Mouse (Mus musculus) liver, embryonic 13.5 days (tissue): ENCODE results near the gene Angel1. TPM values are rescaled to one million over a fixed set of nuclear protein-coding genes. Genes with fewer than 3 reads are reported as not detected.

ENCODE experiments used
- ATAC-seq: fragments of 200-750 bp; cut with Nextera tagmentation; 2 replicates; pipeline ENCODE4 v1.8.0; 2017; ENCODE audit warnings: low read depth, mild to moderate bottlenecking, moderate number of reproducible peaks, moderate library complexity
- DNase-seq: peaks from one replicate; pipeline ENCODE4 v3.0.0; 2022
- H3K27ac ChIP-seq: fragments of 300-500 bp; sonication (generic); 2 replicates; pipeline ENCODE4 v1.5.1; 2015; ENCODE audit warnings: moderate library complexity, mild to moderate bottlenecking, inconsistent platforms
- H3K27me3 ChIP-seq: fragments of 300-500 bp; sonication (generic); 2 replicates; pipeline ENCODE4 v1.6.1; 2015; ENCODE audit warnings: mild to moderate bottlenecking, inconsistent platforms
- H3K36me3 ChIP-seq: fragments of 300-500 bp; sonication (generic); 2 replicates; pipeline ENCODE4 v1.6.1; 2015; ENCODE audit warnings: mild to moderate bottlenecking, inconsistent platforms
- H3K4me1 ChIP-seq: fragments of 300-500 bp; sonication (generic); replicated peaks from 2 replicates; pipeline ENCODE4 v1.6.1; 2015; ENCODE audit warnings: inconsistent platforms
- H3K4me2 ChIP-seq: fragments of 300-500 bp; sonication (generic); 2 replicates; pipeline ENCODE4 v1.6.1; 2015; ENCODE audit warnings: inconsistent platforms, mild to moderate bottlenecking, moderate library complexity
- H3K4me3 ChIP-seq: fragments of 300-500 bp; sonication (generic); replicated peaks from 2 replicates; pipeline ENCODE4 v1.5.1; 2015; ENCODE audit warnings: mild to moderate bottlenecking, inconsistent platforms
- H3K9ac ChIP-seq: fragments of 300-500 bp; sonication (generic); 2 replicates; pipeline ENCODE4 v1.6.1; 2015; ENCODE audit warnings: mild to moderate bottlenecking, inconsistent platforms
- H3K9me3 ChIP-seq: fragments of 300-500 bp; sonication (generic); replicated peaks from 2 replicates; pipeline ENCODE4 v1.6.1; 2016; ENCODE audit warnings: inconsistent platforms
- WGBS: fragments of 180-500 bp; shearing (Covaris S2); methylation state at CpG from one replicate; pipeline ENCODE4 v1.1.7; 2015; ENCODE audit not compliant: insufficient replicate concordance; 5-methylcytosine and 5-hydroxymethylcytosine counted together
- polyA plus RNA-seq: library from polyadenylated mRNA; unstranded; fragments of >200 nt; fragmentation: Nextera tagmentation; extraction: Ambion mirVana; gene quantifications from 2 replicates; pipeline ENCODE4 v1.2.1, GENCODE M21; 2015

Gene Angel1
- polyA plus RNA-seq, 1 experiment from 2014 or later = 1.1 TPM

DNA sequence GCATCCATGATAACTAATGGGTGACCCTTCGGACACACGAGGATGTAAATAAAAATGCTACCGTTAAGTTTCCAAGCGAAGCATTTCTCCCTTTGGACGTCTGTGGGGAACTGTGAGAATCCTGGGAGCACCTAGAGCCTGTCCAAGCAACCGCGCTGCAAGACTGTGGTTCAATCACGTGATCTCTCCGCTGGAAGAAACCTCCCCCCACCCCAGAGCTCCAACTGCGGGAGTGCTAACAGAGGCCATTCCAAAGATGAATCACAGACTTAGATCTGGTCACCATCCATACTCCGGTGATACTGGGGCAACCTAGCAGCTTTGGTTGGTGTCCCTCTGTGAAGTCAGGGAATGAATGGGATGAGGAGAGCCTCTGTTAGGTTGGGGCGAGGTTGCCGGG is 34.8 kb upstream of the Angel1 start:
- Histone ChIP-seq H3K9me3 (no peaks in the 10 kb centered on the region), H3K36me3 (no peaks in the 10 kb centered on the region), H3K27me3 (0 out of 2 replicates have a peak, but pooled peaks cover 4% of the 10 kb centered on the region), H3K4me1 (no peaks in the 10 kb centered on the region), H3K4me3 (no peak overlapping the region), H3K27ac (no peak overlapping the region), H3K9ac (no peak overlapping the region), H3K4me2 (no peak overlapping the region)
- 57% methylated on average over 13 of the region's 13 CpGs for WGBS
- ATAC-seq (no peak), DNase-seq (no peak)

- no peak for DNase-seq
- Histone ChIP-seq H3K27me3 (no peaks in the 10 kb centered on the region), H3K27ac (no peak within 1 kb of the TSS), H3K9ac (no peak within 1 kb of the TSS), H3K4me1 (no peaks in the 10 kb centered on the region), H3K4me3 (no peak within 1 kb of the TSS), H3K9me3 (no peaks in the 10 kb centered on the region), H3K36me3 (no peaks in the 10 kb centered on the region), H3K4me2 (no peak within 1 kb of the TSS)
- WGBS = 68% methylated on average over 8 of the region's 8 CpGs
- ATAC-seq = no peak
Observed at GRCm38 (mm10) chr12:86734319-86734810, 8.1 kb upstream of the Angel1 start, which contains the start of gene Lrrc74a. Lrrc74a (plus strand) TSS chr12:86734369.

- Histone ChIP-seq H3K9ac (peak overlapping the region; percentile 76), H3K4me2 (peak overlapping the region; percentile 99), H3K27ac (no peak overlapping the region), H3K4me3 (peak overlapping the region; percentile 72), H3K27me3 (no peaks in the 10 kb centered on the region), H3K4me1 (peaks cover 10% of the 10 kb centered on the region), H3K9me3 (no peaks in the 10 kb centered on the region), H3K36me3 (no peaks in the 10 kb centered on the region)
- peak; percentile 52 for ATAC-seq
- WGBS = 0% methylated on average over 19 of the region's 19 CpGs
- DNase-seq = no peak
Observed at GRCm38 (mm10) chr12:86725706-86726105, 554 bp downstream of the Angel1 start.

DNA sequence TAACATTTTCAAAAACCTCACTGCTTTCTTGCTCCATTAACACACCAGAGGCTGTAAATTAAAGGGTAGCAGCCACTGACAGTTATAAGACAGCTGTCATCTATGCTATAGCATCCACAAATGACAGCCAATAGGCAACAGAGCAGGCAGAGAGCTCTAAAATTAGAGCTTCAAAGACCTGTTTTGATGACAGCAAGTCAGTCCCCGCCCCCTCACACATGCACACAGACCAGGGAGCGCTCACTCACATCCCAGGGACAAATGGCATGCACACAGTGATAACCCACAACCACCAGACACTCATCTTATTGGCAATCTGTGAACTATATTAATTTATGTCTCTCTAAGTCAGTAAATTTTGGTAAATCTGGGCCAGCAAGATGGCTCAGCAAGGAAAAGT is 2.0 kb downstream of the Angel1 start:
- no peak for ATAC-seq
- H3K4me3 ChIP-seq = no peak overlapping the region
- no peak overlapping the region for H3K9ac ChIP-seq
- peaks cover 10% of the 10 kb centered on the region for H3K4me1 ChIP-seq
- no peaks in the 10 kb centered on the region for H3K27me3 ChIP-seq
- no peaks in the 10 kb centered on the region for H3K36me3 ChIP-seq
- whole genome bisulfite sequencing = 80% methylated on average over 2 of the region's 2 CpGs
- DNase-seq = no peak
- no peak overlapping the region for H3K27ac ChIP-seq
- no peak overlapping the region for H3K4me2 ChIP-seq
- H3K9me3 ChIP-seq = no peaks in the 10 kb centered on the region

- no peak overlapping the region for H3K4me2 ChIP-seq
- peaks cover 10% of the 10 kb centered on the region for H3K4me1 ChIP-seq
- DNase-seq = no peak
- H3K9me3 ChIP-seq = no peaks in the 10 kb centered on the region
- no peak overlapping the region for H3K9ac ChIP-seq
- ATAC-seq = no peak
- H3K27me3 ChIP-seq = no peaks in the 10 kb centered on the region
- WGBS = 65% methylated on average over 5 of the region's 5 CpGs
- no peak overlapping the region for H3K27ac ChIP-seq
- H3K36me3 ChIP-seq = no peaks in the 10 kb centered on the region
- H3K4me3 ChIP-seq = no peak overlapping the region
Observed at GRCm38 (mm10) chr12:86721453-86721852, 4.8 kb downstream of the Angel1 start.

- no peak overlapping the region for H3K4me2 ChIP-seq
- no peak overlapping the region for H3K9ac ChIP-seq
- no peaks in the 10 kb centered on the region for H3K9me3 ChIP-seq
- 74% methylated on average over 18 of the region's 18 CpGs for WGBS
- ATAC-seq (no peak), DNase-seq (no peak)
- H3K27me3 ChIP-seq = no peaks in the 10 kb centered on the region
- no peaks in the 10 kb centered on the region; the same call in 1 of the 2 replicates for H3K4me1 ChIP-seq
- H3K27ac ChIP-seq = no peak overlapping the region
- H3K4me3 ChIP-seq = no peak overlapping the region
- H3K36me3 ChIP-seq = no peaks in the 10 kb centered on the region
Observed at GRCm38 (mm10) chr12:86719961-86720639, 6.2 kb downstream of the Angel1 start.

DNA sequence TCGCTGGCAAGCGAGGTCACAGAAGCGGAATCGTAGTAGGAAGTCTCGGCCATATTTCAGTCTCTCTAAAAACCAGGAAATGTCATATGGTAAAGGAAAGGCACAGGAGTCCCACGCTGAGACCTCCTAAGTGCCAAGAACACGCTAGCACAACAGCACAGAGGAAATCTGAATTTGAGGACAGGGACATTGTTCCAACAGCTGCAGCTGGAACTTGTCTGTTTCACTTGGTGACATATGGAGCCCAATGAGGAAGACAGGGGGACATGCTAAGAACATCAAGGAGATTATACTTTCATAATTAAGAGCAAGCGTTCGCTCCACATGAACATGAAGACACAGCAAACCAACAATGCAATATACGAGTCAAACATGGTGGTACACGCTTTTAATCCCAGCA is 9.3 kb downstream of the Angel1 start:
- Histone ChIP-seq H3K36me3 (no peaks in the 10 kb centered on the region), H3K4me1 (no peaks in the 10 kb centered on the region), H3K27ac (no peak overlapping the region), H3K9me3 (no peaks in the 10 kb centered on the region), H3K9ac (no peak overlapping the region), H3K27me3 (no peaks in the 10 kb centered on the region), H3K4me3 (no peak overlapping the region), H3K4me2 (no peak overlapping the region)
- WGBS = 75% methylated on average over 11 of the region's 11 CpGs
- no peak for DNase-seq
- no peak for ATAC-seq

GRCm38 (mm10) chr12:86715401-86715800 is 10.9 kb downstream of the Angel1 start:
- Histone ChIP-seq H3K27ac (no peak overlapping the region), H3K4me3 (no peak overlapping the region), H3K4me1 (no peaks in the 10 kb centered on the region), H3K27me3 (no peaks in the 10 kb centered on the region), H3K9me3 (no peaks in the 10 kb centered on the region), H3K9ac (no peak overlapping the region), H3K36me3 (no peaks in the 10 kb centered on the region), H3K4me2 (no peak overlapping the region)
- peak; percentile 24 for DNase-seq
- ATAC-seq = no peak
- WGBS = 34% methylated on average over 5 of the region's 5 CpGs

DNA sequence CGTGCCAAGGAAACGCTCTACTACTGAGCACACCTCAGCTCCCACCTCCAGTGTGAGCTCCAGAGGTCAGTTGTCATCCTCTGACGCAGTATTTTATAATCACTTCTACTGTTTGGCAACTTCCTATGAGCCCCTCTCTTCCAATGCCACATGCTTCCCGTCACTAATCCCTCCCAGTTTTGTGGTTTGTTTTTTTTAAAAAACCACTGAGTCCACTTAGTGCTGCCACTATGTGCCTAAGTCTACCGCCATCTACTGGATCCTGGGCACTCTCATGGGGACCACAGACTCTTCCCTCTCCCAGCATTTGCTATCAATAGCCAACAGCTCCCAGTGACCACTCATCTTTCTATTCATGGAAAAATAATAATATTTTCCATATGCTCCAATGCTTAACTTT is 12.2 kb downstream of the Angel1 start:
- 28% methylated on average over 5 of the region's 5 CpGs for WGBS
- H3K4me1 ChIP-seq = no peaks in the 10 kb centered on the region
- no peaks in the 10 kb centered on the region for H3K27me3 ChIP-seq
- H3K36me3 ChIP-seq = no peaks in the 10 kb centered on the region
- no peaks in the 10 kb centered on the region for H3K9me3 ChIP-seq
- H3K9ac ChIP-seq = no peak overlapping the region
- H3K4me2 ChIP-seq = no peak overlapping the region
- H3K27ac ChIP-seq = no peak overlapping the region
- DNase-seq (no peak), ATAC-seq (no peak)
- H3K4me3 ChIP-seq = no peak overlapping the region

DNA sequence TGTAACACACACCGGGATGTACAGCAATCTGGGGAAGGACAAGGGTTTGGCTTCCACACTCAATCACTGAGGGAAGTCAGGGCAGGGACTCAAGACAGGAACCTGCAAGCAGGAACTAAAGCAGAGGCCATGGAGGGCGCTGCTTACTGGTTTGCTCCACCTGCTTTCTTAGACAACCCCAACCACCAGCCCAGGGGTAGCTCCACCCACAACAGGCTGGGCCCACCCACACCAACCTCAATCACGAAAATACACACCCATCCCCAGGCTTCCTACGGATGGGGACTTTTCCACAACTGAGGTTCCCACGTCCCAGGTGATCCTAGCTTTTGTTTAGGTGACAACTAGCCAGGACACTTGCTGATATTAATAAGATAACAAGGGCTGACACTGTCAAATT is 20.4 kb downstream of the Angel1 start:
- Histone ChIP-seq H3K36me3 (no peaks in the 10 kb centered on the region), H3K27me3 (no peaks in the 10 kb centered on the region), H3K4me3 (no peak overlapping the region), H3K4me2 (no peak overlapping the region), H3K9me3 (no peaks in the 10 kb centered on the region), H3K27ac (no peak overlapping the region), H3K4me1 (no peaks in the 10 kb centered on the region), H3K9ac (no peak overlapping the region)
- ATAC-seq (no peak), DNase-seq (no peak)
- 62% methylated on average over 5 of the region's 5 CpGs for WGBS

DNA sequence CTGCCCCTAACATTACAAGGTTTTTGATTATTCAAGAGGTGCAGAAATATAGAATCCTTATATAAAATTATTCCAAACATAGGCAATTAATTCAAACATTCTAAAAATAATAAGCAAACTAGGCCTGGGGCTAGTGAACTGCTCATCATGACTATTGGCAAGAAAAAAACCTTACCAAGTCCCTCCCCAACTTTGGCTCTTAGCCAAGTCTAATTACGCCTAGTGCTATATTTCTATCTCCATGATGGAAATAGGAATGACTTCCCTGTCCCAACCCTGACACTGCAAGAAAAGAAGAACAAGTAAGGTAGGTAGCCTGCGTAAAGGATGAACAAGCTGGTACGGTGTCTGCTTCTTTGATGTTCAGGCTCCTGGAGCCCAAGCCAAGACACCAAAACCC is 23.6 kb downstream of the Angel1 start:
- no peaks in the 10 kb centered on the region for H3K27me3 ChIP-seq
- WGBS = 77% methylated on average over 3 of the region's 3 CpGs
- H3K27ac ChIP-seq = no peak overlapping the region
- ATAC-seq (no peak), DNase-seq (no peak)
- no peak overlapping the region for H3K9ac ChIP-seq
- H3K4me3 ChIP-seq = no peak overlapping the region
- no peaks in the 10 kb centered on the region for H3K9me3 ChIP-seq
- no peaks in the 10 kb centered on the region for H3K36me3 ChIP-seq
- H3K4me2 ChIP-seq = no peak overlapping the region
- no peaks in the 10 kb centered on the region for H3K4me1 ChIP-seq

GRCm38 (mm10) chr12:86701491-86701890 is 24.8 kb downstream of the Angel1 start:
- Histone ChIP-seq H3K9ac (no peak overlapping the region), H3K36me3 (no peaks in the 10 kb centered on the region), H3K4me1 (no peaks in the 10 kb centered on the region), H3K27ac (no peak overlapping the region), H3K9me3 (no peaks in the 10 kb centered on the region), H3K4me2 (no peak overlapping the region), H3K27me3 (no peaks in the 10 kb centered on the region), H3K4me3 (no peak overlapping the region)
- no peak for ATAC-seq
- WGBS = 78% methylated on average over 4 of the region's 4 CpGs
- no peak for DNase-seq
